Mouse (Mus musculus) myocyte (in vitro differentiated cells): ENCODE results near the gene Paqr8. TPM values are rescaled to one million over a fixed set of nuclear protein-coding genes. Genes with fewer than 3 reads are reported as not detected.

ENCODE experiments used
- H3K27me3 ChIP-seq: one replicate; pipeline ENCODE4 v1.6.1; 2011; ENCODE audit not compliant: control insufficient read depth, insufficient read depth, insufficient read length
- H3K36me3 ChIP-seq: one replicate; pipeline ENCODE4 v1.6.1; 2011; ENCODE audit not compliant: control insufficient read depth, insufficient read depth
- H3K4me2 ChIP-seq: one replicate; pipeline ENCODE4 v1.6.1; 2011; ENCODE audit warnings: low read depth, control low read depth
- H3K4me3 ChIP-seq: one replicate; pipeline ENCODE4 v1.5.1; 2011; ENCODE audit warnings: mild to moderate bottlenecking, control low read depth, moderate library complexity
- H3K79me2 ChIP-seq: one replicate; pipeline ENCODE4 v1.6.1; 2011; ENCODE audit not compliant: control insufficient read depth, insufficient read depth
- H3ac ChIP-seq: one replicate; pipeline ENCODE4 v1.6.1; 2011; ENCODE audit not compliant: control insufficient read depth, insufficient read length
- CEBPB ChIP-seq: IDR thresholded peaks from 2 replicates; pipeline ENCODE4 v1.6.1; 2011; ENCODE audit warnings: mild to moderate bottlenecking, moderate library complexity; ENCODE audit not compliant: poor library complexity, insufficient read depth, severe bottlenecking
- E2F4 ChIP-seq: IDR thresholded peaks from one replicate; pipeline ENCODE4 v1.6.1; 2011; ENCODE audit warnings: mild to moderate bottlenecking, control low read depth, moderate library complexity; ENCODE audit not compliant: insufficient read depth
- MAX ChIP-seq: IDR thresholded peaks from one replicate; pipeline ENCODE4 v1.6.1; 2011; ENCODE audit warnings: low read depth, mild to moderate bottlenecking, control low read depth
- MYOD1 ChIP-seq, 3 experiments: IDR thresholded peaks; one replicate each; pipeline ENCODE4 v1.6.1; 2011; ENCODE audit warnings: control low read depth in 2 of 3, low read depth in 2 of 3, mild to moderate bottlenecking in 2 of 3, moderate library complexity in 1 of 3; ENCODE audit not compliant: insufficient read length in 2 of 3, control insufficient read depth in 1 of 3
- MYOG ChIP-seq, 3 experiments: IDR thresholded peaks; one replicate each; pipeline ENCODE4 v1.6.1; 2011; ENCODE audit warnings: control low read depth in 2 of 3, low read depth in 2 of 3, mild to moderate bottlenecking in 2 of 3; ENCODE audit not compliant: insufficient read length in 2 of 3, control insufficient read depth in 1 of 3, insufficient read depth in 1 of 3
- POLR2A ChIP-seq: IDR thresholded peaks from one replicate; pipeline ENCODE4 v1.6.1; 2011; ENCODE audit warnings: low read depth, mild to moderate bottlenecking, control low read depth, moderate library complexity; ENCODE audit not compliant: insufficient read length
- POLR2AphosphoS2 ChIP-seq: IDR thresholded peaks from one replicate; pipeline ENCODE4 v1.6.1; 2011; ENCODE audit warnings: low read depth, control low read depth; ENCODE audit not compliant: insufficient read length
- REST ChIP-seq: IDR thresholded peaks from one replicate; pipeline ENCODE4 v1.6.1; 2011; ENCODE audit warnings: mild to moderate bottlenecking, control low read depth, moderate library complexity; ENCODE audit not compliant: insufficient read depth, insufficient read length
- SRF ChIP-seq: IDR thresholded peaks from one replicate; pipeline ENCODE4 v1.6.1; 2011; ENCODE audit warnings: low read depth; ENCODE audit not compliant: control insufficient read depth, insufficient read length
- TCF12 ChIP-seq: IDR thresholded peaks from one replicate; pipeline ENCODE4 v1.6.1; 2011; ENCODE audit warnings: mild to moderate bottlenecking, control low read depth; ENCODE audit not compliant: poor library complexity, insufficient read depth, severe bottlenecking
- TCF3 ChIP-seq: IDR thresholded peaks from one replicate; pipeline ENCODE4 v1.6.1; 2011; ENCODE audit warnings: low read depth, control low read depth; ENCODE audit not compliant: insufficient read length
- USF1 ChIP-seq: IDR thresholded peaks from one replicate; pipeline ENCODE4 v1.6.1; 2011; ENCODE audit warnings: low read depth, mild to moderate bottlenecking, control low read depth, moderate library complexity
- polyA plus RNA-seq: library from polyadenylated mRNA; unstranded; fragments of >200 nt; fragmentation: generic; extraction: Trizol; gene quantifications from one replicate; pipeline ENCODE4 v1.2.1, GENCODE M21; 2012; ENCODE audit warnings: missing spikeins

The Paqr8 gene
- polyA plus RNA-seq, 1 experiment, result 0.96 TPM

GRCm38 (mm10) chr1:20890941-20891399 lies 564 bp downstream of the Paqr8 start:
- no peaks in the 10 kb centered on the region for H3K27me3 ChIP-seq
- H3K4me3 ChIP-seq, result peak overlapping the region; percentile 35
- H3K4me2 ChIP-seq, result peak overlapping the region; percentile 86
- no peak overlapping the region for H3ac ChIP-seq
- H3K79me2 ChIP-seq, result no peaks in the 10 kb centered on the region
- H3K36me3 ChIP-seq, result no peaks in the 10 kb centered on the region
- TF ChIP-seq CEBPB, result no peak
- no peak for TF ChIP-seq SRF
- no peak for TF ChIP-seq POLR2AphosphoS2
- no peak for TF ChIP-seq MYOD1 (IDR thresholded peaks at IDR 0.05; ENCODE audit: control insufficient read depth in 1 of 3, insufficient read length in 2 of 3, low read depth in 2 of 3)
- TF ChIP-seq POLR2A, result no peak
- no peak for TF ChIP-seq TCF12
- no peak for TF ChIP-seq TCF3
- TF ChIP-seq E2F4, result no peak

GRCm38 (mm10) chr1:20893059-20893458 lies 2.7 kb downstream of the Paqr8 start:
- Histone ChIP-seq H3K4me2 (no peak overlapping the region), H3K4me3 (no peak overlapping the region), H3K27me3 (no peaks in the 10 kb centered on the region), H3ac (no peak overlapping the region), H3K36me3 (no peaks in the 10 kb centered on the region), H3K79me2 (no peaks in the 10 kb centered on the region)
- no peak for TF ChIP-seq SRF
- TF ChIP-seq TCF12, result no peak
- TF ChIP-seq MYOD1 (IDR thresholded peaks at IDR 0.05; ENCODE audit: control insufficient read depth in 1 of 3, insufficient read length in 2 of 3, low read depth in 2 of 3), result no peak
- no peak for TF ChIP-seq CEBPB
- TF ChIP-seq TCF3, result no peak
- TF ChIP-seq MAX, result no peak
- no peak for TF ChIP-seq POLR2A

- no peaks in the 10 kb centered on the region for H3K36me3 ChIP-seq
- H3K4me3 ChIP-seq, result no peak overlapping the region
- H3ac ChIP-seq, result no peak overlapping the region
- no peaks in the 10 kb centered on the region for H3K79me2 ChIP-seq
- H3K4me2 ChIP-seq, result no peak overlapping the region
- H3K27me3 ChIP-seq, result no peaks in the 10 kb centered on the region
- TF ChIP-seq MYOD1 (IDR thresholded peaks at IDR 0.05; ENCODE audit: control insufficient read depth in 1 of 3, insufficient read length in 2 of 3, low read depth in 2 of 3), result no peak
- no peak for TF ChIP-seq REST
- TF ChIP-seq MAX, result no peak
- no peak for TF ChIP-seq TCF3
- TF ChIP-seq CEBPB, result no peak
- TF ChIP-seq POLR2AphosphoS2, result no peak
- no peak for TF ChIP-seq USF1
- no peak for TF ChIP-seq POLR2A
- no peak for TF ChIP-seq MYOG (IDR thresholded peaks at IDR 0.05; ENCODE audit: control insufficient read depth in 1 of 3, insufficient read depth in 1 of 3, insufficient read length in 2 of 3, low read depth in 2 of 3)
- TF ChIP-seq TCF12, result no peak
- TF ChIP-seq SRF, result no peak
- no peak for TF ChIP-seq E2F4
These were observed 8.0 kb downstream of the Paqr8 start for GRCm38 (mm10) chr1:20898391-20898790.

- TF ChIP-seq POLR2AphosphoS2, result no peak
- TF ChIP-seq CEBPB, result no peak
- TF ChIP-seq TCF12, result no peak
- no peak for TF ChIP-seq POLR2A
- no peak for TF ChIP-seq MYOG (IDR thresholded peaks at IDR 0.05; ENCODE audit: control insufficient read depth in 1 of 3, insufficient read depth in 1 of 3, insufficient read length in 2 of 3, low read depth in 2 of 3)
- no peak for TF ChIP-seq E2F4
- no peak for TF ChIP-seq SRF
- no peak for TF ChIP-seq REST
- TF ChIP-seq MYOD1 (IDR thresholded peaks at IDR 0.05; ENCODE audit: control insufficient read depth in 1 of 3, insufficient read length in 2 of 3, low read depth in 2 of 3), result no peak
- no peak for TF ChIP-seq USF1
- TF ChIP-seq MAX, result no peak
- TF ChIP-seq TCF3, result no peak
- Histone ChIP-seq H3ac (no peak overlapping the region), H3K79me2 (no peaks in the 10 kb centered on the region), H3K36me3 (no peaks in the 10 kb centered on the region), H3K4me3 (no peak overlapping the region), H3K27me3 (no peaks in the 10 kb centered on the region), H3K4me2 (no peak overlapping the region)
These were observed 9.9 kb downstream of the Paqr8 start for GRCm38 (mm10) chr1:20900336-20900735.
